In genomic region chrX:136741651-136742201, GRCm38 (mm10) we compare ENCODE assay signal across 8 mouse cellular contexts. TPM values are rescaled to one million over a fixed set of nuclear protein-coding genes. Genes with fewer than 3 reads are reported as not detected.
DNase-seq lines count a peak whose midpoint lies in the region.

No protein-coding gene starts in this region.

- peak; percentile 72 to 80 for DNase-seq in CD8-positive naive resting alpha-beta T cell, adult 2 months (ENCODE audit: low read depth in 2 of 2, low spot score in 2 of 2)
- peak; percentile 89 for DNase-seq in brain, adult 2 months (ENCODE audit: low read depth, low spot score)
- peak; percentile 85 for DNase-seq in forebrain, embryonic 10.5 days (ENCODE audit: extremely low spot score, low spot score)
- peak; percentile 85 to 86 for DNase-seq in heart, postnatal 14 days
- peak; percentile 69 to 81 for DNase-seq in layer of hippocampus, postnatal 10 days (ENCODE audit: low spot score in 2 of 2)
- peak; percentile 88 for DNase-seq in lung, postnatal 10 days
- peak; percentile 64 for DNase-seq in retina, embryonic 14.5 days (ENCODE audit: low spot score)
- peak; percentile 80 to 85 for DNase-seq in thymus, postnatal 36 days

- H3K27ac ChIP-seq in forebrain, embryonic 10.5 days = peak overlapping the region; percentile 91

- peaks cover 23% of the 10 kb centered on the region for H3K36me3 ChIP-seq in forebrain, embryonic 10.5 days (replicated peaks)

- H3K4me3 ChIP-seq in forebrain, embryonic 10.5 days = peak overlapping the region; percentile 59

- H3K4me1 ChIP-seq in forebrain, embryonic 10.5 days = peaks cover 6% of the 10 kb centered on the region; the same call in 1 of the 2 replicates

- 23% methylated on average over 45 of the region's 46 CpGs for WGBS in forebrain, embryonic 10.5 days

- intact Hi-C loops in heart, postnatal 14 days (cut with DNase I) = loop anchor here (2.0 to 5.0 kb wide), 2 partner anchors 81 to 277 kb away; partner anchors contain the start of gene Plp1

- H3K9me3 ChIP-seq in forebrain, embryonic 10.5 days = no peaks in the 10 kb centered on the region

- H3K27me3 ChIP-seq in forebrain, embryonic 10.5 days (ENCODE audit: poor library complexity, severe bottlenecking) = peaks cover 4% of the 10 kb centered on the region; the same call in 1 of the 2 replicates

RNA-seq across cellular contexts. Expression of gene Morf4l2, which starts 1.8 kb away (rescaled TPM):
- 557 and 569 TPM in 2 replicates for polyA plus RNA-seq in forebrain, embryonic 10.5 days (2016; fragmentation: Nextera tagmentation; extraction: Ambion mirVana)
- 100 to 1,000 TPM in 1 of 2 experiments, 10 to 100 TPM in 1; 98.8 to 113 TPM for total RNA-seq in heart, postnatal 14 days (2021)
- 100 to 1,000 TPM; 467 to 472 TPM for total RNA-seq in layer of hippocampus, postnatal 10 days (2021)

RNA-seq across cellular contexts. Expression of gene Tceal1, which starts 33.9 kb away (rescaled TPM):
- polyA plus RNA-seq in forebrain, embryonic 10.5 days (2016; fragmentation: Nextera tagmentation; extraction: Ambion mirVana) = 7.0 and 7.7 TPM in 2 replicates
- total RNA-seq in heart, postnatal 14 days (2021) = 1 to 10 TPM; 3.9 to 4.4 TPM
- 10 to 100 TPM; 13.5 to 14.6 TPM for total RNA-seq in layer of hippocampus, postnatal 10 days (2021)

RNA-seq across cellular contexts. Expression of gene Glra4, which starts 38.2 kb away (rescaled TPM):
- polyA plus RNA-seq in forebrain, embryonic 10.5 days (2016; fragmentation: Nextera tagmentation; extraction: Ambion mirVana) = 0.12 and 0.16 TPM in 2 replicates
- not detected for total RNA-seq in heart, postnatal 14 days (2021)
- total RNA-seq in layer of hippocampus, postnatal 10 days (2021) = under 1 TPM in 1 of 2 experiments, not detected in 1; 0.39 TPM

Comparison
In these comparisons a context has a peak if more than half of its experiments do, and no peak if none do; other contexts are left out.
1. Peak in every context shown above with its lines: DNase-seq, H3K4me3 ChIP-seq and H3K27ac ChIP-seq.
2. RNA of gene Morf4l2, which starts 1.8 kb away (total RNA-seq): 467 to 472 TPM in layer of hippocampus, postnatal 10 days; 98.8 to 113 TPM in heart, postnatal 14 days; every median in the first group is over 4 times any median in the second.